Mouse (Mus musculus) forebrain, embryonic 16.5 days (tissue): ENCODE results near the gene Celsr1. TPM values are rescaled to one million over a fixed set of nuclear protein-coding genes. Genes with fewer than 3 reads are reported as not detected.

ENCODE experiments used
- ATAC-seq: fragments of 200-750 bp; cut with Nextera tagmentation; 2 replicates; pipeline ENCODE4 v1.8.0; 2017; ENCODE audit warnings: mild to moderate bottlenecking, moderate library complexity
- H3K27ac ChIP-seq: fragments of 300-500 bp; sonication (generic); 2 replicates; pipeline ENCODE4 v1.5.1; 2014; ENCODE audit warnings: low read length, control low read depth
- H3K27me3 ChIP-seq: fragments of 300-500 bp; sonication (generic); replicated peaks from 2 replicates; pipeline ENCODE4 v1.6.1; 2014; ENCODE audit warnings: low read length; ENCODE audit not compliant: control insufficient read depth, insufficient read depth
- H3K36me3 ChIP-seq: fragments of 300-500 bp; sonication (generic); 2 replicates; pipeline ENCODE4 v1.6.1; 2014; ENCODE audit not compliant: control insufficient read depth, insufficient read depth
- H3K4me1 ChIP-seq: fragments of 300-500 bp; sonication (generic); replicated peaks from 2 replicates; pipeline ENCODE4 v1.6.1; 2014; ENCODE audit warnings: low read length; ENCODE audit not compliant: control insufficient read depth, insufficient read depth
- H3K4me2 ChIP-seq: fragments of 300-500 bp; sonication (generic); 2 replicates; pipeline ENCODE4 v1.6.1; 2014; ENCODE audit warnings: mild to moderate bottlenecking, low read length, control low read depth
- H3K4me3 ChIP-seq: fragments of 300-500 bp; sonication (generic); replicated peaks from 2 replicates; pipeline ENCODE4 v1.5.1; 2014; ENCODE audit warnings: mild to moderate bottlenecking, low read length, control low read depth
- H3K9ac ChIP-seq: fragments of 300-500 bp; sonication (generic); replicated peaks from 2 replicates; pipeline ENCODE4 v1.6.1; 2014; ENCODE audit warnings: low read depth, low read length, control low read depth
- H3K9me3 ChIP-seq: fragments of 300-500 bp; sonication (generic); 2 replicates; pipeline ENCODE4 v1.6.1; 2016; ENCODE audit warnings: low read length; ENCODE audit not compliant: control insufficient read depth
- WGBS: fragments of 180-500 bp; shearing (Covaris S2); extraction: QIAGEN DNeasy Blood & Tissue Kit; methylation state at CpG from one replicate; pipeline ENCODE4 v1.1.7; 2014; 5-methylcytosine and 5-hydroxymethylcytosine counted together
- polyA plus RNA-seq: library from polyadenylated mRNA; unstranded; fragments of >200 nt; fragmentation: Nextera tagmentation; extraction: Ambion mirVana; gene quantifications from 2 replicates; pipeline ENCODE4 v1.2.1, GENCODE M21; 2015

Gene Celsr1
- polyA plus RNA-seq, 1 experiment from 2014 or later = 4.6 TPM

DNA sequence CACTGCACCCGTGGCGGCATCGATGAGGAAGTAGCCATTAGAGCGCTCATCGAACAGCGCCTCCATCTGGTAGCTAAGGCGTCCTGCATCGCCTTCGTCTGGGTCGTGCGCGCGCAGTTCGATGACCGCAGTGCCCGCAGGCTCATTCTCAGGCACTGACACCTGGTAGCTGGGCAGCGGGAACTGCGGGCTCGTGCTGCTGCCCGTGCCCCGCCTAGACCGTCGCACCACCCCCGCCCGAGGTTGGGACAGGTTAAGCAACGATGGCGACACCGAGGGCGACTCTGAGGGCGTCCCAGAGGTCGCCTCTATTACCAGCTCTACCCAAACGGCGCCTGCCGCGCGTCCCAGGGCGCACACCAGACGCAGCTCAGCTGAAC lies 776 bp downstream of the Celsr1 start:
- ATAC-seq = 0 out of 2 replicates have a peak, but pooled peaks have one; percentile 2

DNA sequence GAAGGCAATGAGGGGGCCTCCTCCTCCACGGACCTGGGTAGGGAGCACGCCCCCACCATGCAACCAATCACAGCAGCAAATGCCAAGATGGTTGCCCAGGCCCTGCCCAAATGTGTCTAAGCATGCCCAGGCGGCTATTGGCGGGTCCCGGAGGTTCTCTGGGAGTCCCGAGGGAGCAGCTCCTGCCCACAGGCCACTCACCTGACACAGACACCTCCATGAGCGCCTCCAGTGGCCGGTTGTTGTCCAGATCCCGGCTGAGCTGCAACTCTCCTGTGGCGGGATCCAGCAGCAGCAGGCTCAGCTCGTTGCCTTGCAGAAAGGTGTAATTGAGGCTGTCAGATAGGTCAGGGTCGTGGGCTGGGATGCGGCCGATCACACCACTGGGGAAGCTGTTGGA lies 3.6 kb downstream of the Celsr1 start:
- no peak for ATAC-seq
- Histone ChIP-seq H3K4me1 (peaks cover 39% of the 10 kb centered on the region), H3K9ac (0 out of 2 replicates have a peak overlapping the region, but pooled peaks have one; percentile 4), H3K27me3 (no peaks in the 10 kb centered on the region), H3K4me2 (peak overlapping the region; percentile 46), H3K4me3 (peak overlapping the region; percentile 32), H3K27ac (no peak overlapping the region), H3K9me3 (0 out of 2 replicates have a peak, but pooled peaks cover 4% of the 10 kb centered on the region), H3K36me3 (peaks cover 9% of the 10 kb centered on the region; the same call in 1 of the 2 replicates)
- 72% methylated on average over 14 of the region's 14 CpGs for WGBS

More for the DNA sequence above, 776 bp downstream of the Celsr1 start:
- WGBS = 1% methylated on average over 38 of the region's 38 CpGs
- Histone ChIP-seq H3K27me3 (no peaks in the 10 kb centered on the region), H3K9ac (peak overlapping the region; percentile 63), H3K27ac (peak overlapping the region; percentile 66), H3K36me3 (peaks cover 9% of the 10 kb centered on the region; the same call in 1 of the 2 replicates), H3K9me3 (0 out of 2 replicates have a peak, but pooled peaks cover 4% of the 10 kb centered on the region), H3K4me3 (peak overlapping the region; percentile 55), H3K4me2 (peak overlapping the region; percentile 83), H3K4me1 (peaks cover 35% of the 10 kb centered on the region)

DNA sequence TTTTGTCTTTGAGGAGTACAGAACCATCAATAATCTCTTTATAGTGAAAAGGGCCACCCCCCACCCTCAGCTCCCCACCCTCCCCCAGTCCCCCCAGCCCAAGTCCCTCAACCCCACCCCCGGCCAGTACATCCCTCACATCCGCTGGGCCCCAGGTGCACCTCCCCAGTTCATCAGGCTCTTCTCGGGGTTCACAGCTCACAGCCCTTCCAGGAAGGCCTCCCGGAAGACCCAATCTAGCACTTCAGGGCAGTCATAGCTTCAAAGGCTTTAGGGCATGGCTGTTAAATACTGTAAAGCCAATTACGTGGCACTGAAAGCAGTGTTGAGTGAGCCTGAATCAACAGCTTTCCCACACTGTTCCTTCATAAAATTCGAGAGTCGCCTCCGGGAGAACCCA lies 5.7 kb downstream of the Celsr1 start:
- Histone ChIP-seq H3K9me3 (0 out of 2 replicates have a peak, but pooled peaks cover 4% of the 10 kb centered on the region), H3K27me3 (no peaks in the 10 kb centered on the region), H3K9ac (no peak overlapping the region), H3K27ac (no peak overlapping the region), H3K36me3 (peaks cover 9% of the 10 kb centered on the region; the same call in 1 of the 2 replicates), H3K4me1 (peaks cover 20% of the 10 kb centered on the region), H3K4me2 (peak overlapping the region; percentile 46), H3K4me3 (peak overlapping the region; percentile 17)
- WGBS = 66% methylated on average over 8 of the region's 8 CpGs
- ATAC-seq = no peak

DNA sequence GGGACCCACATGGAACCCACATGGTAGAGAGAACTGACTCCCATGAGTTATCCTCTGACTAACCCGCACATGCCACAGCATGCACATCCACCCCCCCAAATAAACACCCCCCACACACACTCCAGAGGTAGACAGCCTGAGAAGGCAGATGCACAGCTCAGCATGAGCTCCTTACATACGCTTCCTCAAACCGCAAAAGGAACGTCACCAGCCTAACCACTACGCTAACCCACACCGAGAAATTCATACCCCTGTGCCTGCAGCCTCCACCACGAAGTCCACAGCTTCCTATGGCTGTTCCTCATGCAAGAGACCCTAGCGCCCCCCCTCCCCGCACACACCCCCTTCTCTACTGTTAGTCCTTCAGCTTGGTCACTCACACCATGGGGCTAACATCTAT lies 11.6 kb downstream of the Celsr1 start:
- Histone ChIP-seq H3K4me2 (no peak overlapping the region), H3K4me1 (0 out of 2 replicates have a peak, but pooled peaks cover 4% of the 10 kb centered on the region), H3K36me3 (no peaks in the 10 kb centered on the region), H3K27ac (no peak overlapping the region), H3K4me3 (no peak overlapping the region), H3K9ac (no peak overlapping the region), H3K27me3 (no peaks in the 10 kb centered on the region), H3K9me3 (no peaks in the 10 kb centered on the region)
- no peak for ATAC-seq
- WGBS = 80% methylated on average over 9 of the region's 9 CpGs

DNA sequence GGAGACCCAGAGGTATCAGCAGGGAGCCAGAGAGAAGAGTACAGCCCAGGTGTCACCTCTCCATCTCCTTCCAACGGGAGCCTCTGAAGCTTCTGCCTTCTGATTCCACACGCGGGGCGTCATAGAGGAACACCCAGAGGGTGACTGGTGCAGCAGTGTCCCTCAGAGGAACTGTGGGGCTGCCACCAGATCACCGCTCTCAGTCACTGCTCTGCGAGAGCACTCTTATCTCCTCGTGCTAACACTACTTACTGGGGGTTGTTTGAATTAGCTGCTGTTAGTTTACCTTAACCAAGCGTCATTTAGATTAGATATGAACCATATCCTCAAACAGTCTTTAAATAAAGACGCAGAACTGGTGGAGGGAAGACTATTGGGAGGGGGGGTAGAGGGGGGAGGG lies 12.3 kb downstream of the Celsr1 start:
- no peak overlapping the region for H3K27ac ChIP-seq
- H3K4me3 ChIP-seq = no peak overlapping the region
- no peak overlapping the region for H3K4me2 ChIP-seq
- no peaks in the 10 kb centered on the region for H3K36me3 ChIP-seq
- H3K4me1 ChIP-seq = 0 out of 2 replicates have a peak, but pooled peaks cover 4% of the 10 kb centered on the region
- 86% methylated on average over 9 of the region's 9 CpGs for WGBS
- ATAC-seq = no peak
- H3K27me3 ChIP-seq = no peaks in the 10 kb centered on the region
- no peaks in the 10 kb centered on the region for H3K9me3 ChIP-seq
- H3K9ac ChIP-seq = no peak overlapping the region

DNA sequence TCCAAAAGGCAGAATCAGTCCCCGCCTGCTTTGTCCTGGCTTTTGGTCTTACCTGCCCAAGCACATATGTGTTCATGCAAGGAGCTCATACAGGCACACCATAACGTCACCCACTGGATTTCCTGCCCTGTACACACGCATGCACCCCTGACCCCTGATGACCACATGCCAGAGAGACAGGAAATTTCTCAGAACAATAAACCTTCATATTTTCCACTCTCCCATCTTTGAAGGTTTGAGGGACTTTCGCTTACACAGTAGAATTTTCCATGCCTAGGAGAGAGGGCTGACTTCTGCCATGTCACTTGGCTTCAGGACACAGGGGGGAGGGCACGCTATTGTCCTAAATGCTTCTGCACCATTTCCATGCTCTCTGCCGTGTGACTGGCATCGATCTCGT lies 13.6 kb downstream of the Celsr1 start:
- 78% methylated on average over 8 of the region's 8 CpGs for WGBS

DNA sequence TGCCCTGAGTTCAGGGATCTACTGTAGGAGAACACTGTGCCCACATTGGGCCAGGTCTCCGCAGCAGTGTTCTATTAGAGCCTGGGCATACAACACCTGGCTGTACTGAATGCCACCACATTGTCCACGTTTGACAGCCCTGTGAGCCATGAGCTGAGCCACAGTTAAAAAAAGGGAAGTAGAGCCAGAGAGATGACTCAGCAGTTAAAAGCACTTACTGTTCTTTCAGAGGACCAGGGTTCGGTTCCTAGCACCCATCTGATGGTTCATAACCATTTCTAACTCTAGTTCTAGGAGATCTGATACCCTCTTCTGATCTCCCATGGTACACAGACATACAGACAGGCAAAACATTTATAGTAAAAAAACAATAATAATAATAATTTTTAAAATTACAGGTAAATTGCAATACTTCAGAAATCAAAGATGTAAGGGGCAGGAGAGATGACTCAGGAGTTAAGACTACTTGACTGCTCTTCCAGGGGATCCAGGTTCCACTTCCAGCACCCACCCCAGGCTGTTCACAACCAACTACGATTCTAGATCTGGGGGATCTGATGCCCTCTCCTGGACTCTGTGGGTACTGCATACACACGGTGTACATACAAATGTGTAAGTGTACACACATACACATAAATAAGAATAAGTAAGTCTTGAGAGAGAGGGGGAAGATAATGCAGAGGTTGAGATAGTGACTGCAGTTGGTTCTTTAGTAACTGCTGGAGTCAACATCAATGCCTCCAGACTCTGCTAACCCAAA lies 14.6 kb downstream of the Celsr1 start:
- Histone ChIP-seq H3K27ac (no peak overlapping the region), H3K4me3 (no peak overlapping the region), H3K36me3 (no peaks in the 10 kb centered on the region), H3K4me2 (no peak overlapping the region), H3K9me3 (no peaks in the 10 kb centered on the region), H3K4me1 (peaks cover 2% of the 10 kb centered on the region), H3K27me3 (no peaks in the 10 kb centered on the region), H3K9ac (no peak overlapping the region)
- WGBS = 99% methylated on average over 5 of the region's 5 CpGs
- no peak for ATAC-seq

More for the DNA sequence above, 13.6 kb downstream of the Celsr1 start:
- Histone ChIP-seq H3K4me1 (no peaks in the 10 kb centered on the region), H3K4me2 (no peak overlapping the region), H3K27ac (no peak overlapping the region), H3K9me3 (no peaks in the 10 kb centered on the region), H3K27me3 (no peaks in the 10 kb centered on the region), H3K36me3 (no peaks in the 10 kb centered on the region), H3K9ac (no peak overlapping the region), H3K4me3 (no peak overlapping the region)
- no peak for ATAC-seq

DNA sequence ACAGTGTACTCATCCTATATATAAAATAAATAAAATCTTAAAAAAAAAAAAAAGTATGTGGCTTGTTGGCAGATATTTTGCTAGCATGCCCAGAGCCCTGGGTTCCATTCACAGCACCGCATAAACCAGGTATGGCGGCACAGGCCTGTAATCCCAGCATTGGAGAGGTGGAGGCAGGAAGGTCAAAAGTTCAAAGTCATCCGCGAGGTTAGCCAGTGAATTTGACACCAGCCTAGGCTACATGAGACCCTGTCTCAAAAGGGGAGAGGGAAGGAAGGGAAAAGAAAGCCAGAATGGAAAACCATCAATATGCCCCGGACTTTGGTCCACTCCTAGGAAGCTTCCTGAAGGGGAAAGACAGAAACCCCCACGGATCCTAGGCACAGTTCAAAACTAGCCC lies 16.2 kb downstream of the Celsr1 start:
- Histone ChIP-seq H3K4me2 (no peak overlapping the region), H3K4me1 (peaks cover 16% of the 10 kb centered on the region), H3K36me3 (no peaks in the 10 kb centered on the region), H3K27ac (no peak overlapping the region), H3K9ac (no peak overlapping the region), H3K4me3 (no peak overlapping the region), H3K9me3 (no peaks in the 10 kb centered on the region), H3K27me3 (no peaks in the 10 kb centered on the region)
- WGBS = 90% methylated on average over 6 of the region's 6 CpGs
- ATAC-seq = no peak

DNA sequence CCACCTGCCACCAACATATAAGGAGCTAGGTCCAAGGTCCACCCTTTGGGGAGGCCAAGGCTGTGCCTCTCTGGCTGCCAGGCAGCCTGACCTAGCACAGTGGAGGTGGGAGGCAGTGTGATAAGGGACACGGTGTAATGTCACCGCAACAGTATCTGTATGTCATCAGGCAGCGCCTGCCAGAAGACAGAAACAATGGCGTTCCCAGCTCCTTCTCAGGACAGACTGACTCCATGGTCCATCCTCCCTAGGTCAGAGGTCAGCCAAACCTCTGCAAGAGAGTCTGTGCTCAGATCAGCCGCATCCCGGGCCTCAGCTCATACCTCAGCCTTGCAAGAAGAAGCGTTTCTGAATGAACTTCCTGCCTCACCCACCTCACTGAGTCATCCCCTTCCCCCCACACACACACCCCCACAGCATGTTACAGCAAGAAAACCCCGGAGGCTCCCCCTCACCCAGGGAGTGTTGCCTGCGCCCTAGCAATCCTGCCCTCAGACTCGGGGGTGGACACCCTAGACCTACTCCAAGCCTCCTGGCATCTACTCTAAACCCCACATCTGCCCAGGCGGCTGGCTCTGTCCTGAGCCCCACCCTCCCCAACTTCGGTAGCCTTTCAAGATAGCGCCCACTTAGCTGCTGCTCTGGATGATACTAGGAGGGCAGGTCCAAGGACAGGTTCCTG lies 17.6 kb downstream of the Celsr1 start:
- H3K27ac ChIP-seq = no peak overlapping the region
- ATAC-seq = no peak
- WGBS = 79% methylated on average over 13 of the region's 13 CpGs

More for the DNA sequence above, 17.6 kb downstream of the Celsr1 start:
- no peak overlapping the region for H3K9ac ChIP-seq
- no peaks in the 10 kb centered on the region for H3K36me3 ChIP-seq
- no peak overlapping the region for H3K4me3 ChIP-seq
- H3K9me3 ChIP-seq = no peaks in the 10 kb centered on the region
- no peak overlapping the region for H3K4me2 ChIP-seq
- H3K4me1 ChIP-seq = peaks cover 16% of the 10 kb centered on the region
- H3K27me3 ChIP-seq = no peaks in the 10 kb centered on the region
